Mouse (Mus musculus) naive thymus-derived CD4-positive, alpha-beta T cell, adult 2 months (primary cell): ENCODE data around the gene Heatr1.
A peak's percentile ranks its signal among the peaks of the same experiment; 100 is the strongest.

ENCODE experiments used
- DNase-seq: peaks from one replicate; pipeline ENCODE4 v3.0.0-alpha.2; 2011; ENCODE audit warnings: low read depth

Gene Heatr1

DNA sequence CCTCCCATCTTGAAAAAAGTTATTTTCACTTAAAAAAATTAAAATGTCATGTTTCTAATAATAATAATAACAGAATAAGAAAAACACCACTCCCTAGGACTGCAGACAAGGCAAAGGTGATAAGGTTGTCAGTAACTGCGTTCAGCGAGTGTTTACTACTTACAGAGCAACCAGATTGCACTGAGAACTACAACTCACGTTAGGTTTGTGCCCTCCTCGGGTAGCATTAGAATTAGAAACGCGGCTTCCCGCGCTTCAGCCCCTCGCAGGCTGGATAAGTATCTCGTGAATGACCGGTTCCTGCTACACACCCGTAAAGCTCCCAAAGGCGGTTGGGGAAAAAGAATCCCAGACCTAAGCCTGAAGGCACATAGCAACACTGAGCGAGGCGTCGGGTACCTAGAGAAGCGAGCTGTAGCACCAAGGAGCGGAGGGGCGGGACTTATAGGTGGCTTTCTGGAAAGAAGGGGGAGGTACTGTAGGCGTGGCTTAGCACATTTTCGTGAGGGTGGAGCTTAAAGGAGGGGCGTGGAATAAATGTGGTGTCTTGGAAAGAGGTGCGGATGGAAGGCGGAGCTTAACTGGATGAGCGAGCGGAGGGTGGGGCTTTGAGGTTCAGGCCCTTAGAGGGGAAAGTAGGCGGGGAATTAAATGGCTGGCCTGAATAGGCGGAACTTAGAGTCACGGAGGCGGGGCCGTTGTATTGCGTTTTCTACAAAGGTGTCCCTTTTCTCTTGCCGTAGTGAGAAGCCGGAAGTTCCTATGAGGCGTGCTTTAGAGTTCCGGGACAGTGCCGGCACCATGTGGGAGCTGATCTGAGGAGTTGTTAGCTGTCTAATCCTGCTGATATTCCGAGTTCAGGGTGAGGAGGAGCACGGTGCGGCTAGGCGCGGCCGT lies at the start of gene Heatr1:
Gene Heatr1 (plus strand): TSS at position 419 of the 897 bp plus-strand sequence.
- DNase-seq, result peak; percentile 100

DNA sequence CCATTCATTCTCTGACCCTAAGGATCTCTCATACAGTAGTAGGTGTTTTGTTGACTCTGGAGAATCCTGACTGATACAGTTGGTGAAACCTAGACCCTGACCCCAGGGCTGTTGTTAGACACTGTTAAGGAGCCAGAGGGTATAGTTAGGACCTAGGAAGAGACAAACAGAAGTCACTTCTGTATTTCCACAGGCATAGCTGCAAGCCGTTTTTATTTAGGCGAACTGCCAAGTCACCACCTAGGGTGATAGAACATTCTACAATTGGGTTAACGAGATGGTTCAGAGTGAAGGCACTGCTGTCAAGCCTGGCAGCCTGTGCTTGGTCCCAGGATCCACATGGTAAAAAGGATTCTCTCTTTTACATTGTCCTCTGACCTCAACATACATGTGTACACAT lies 48.0 kb upstream of the Heatr1 start:
- no peak for DNase-seq

DNA sequence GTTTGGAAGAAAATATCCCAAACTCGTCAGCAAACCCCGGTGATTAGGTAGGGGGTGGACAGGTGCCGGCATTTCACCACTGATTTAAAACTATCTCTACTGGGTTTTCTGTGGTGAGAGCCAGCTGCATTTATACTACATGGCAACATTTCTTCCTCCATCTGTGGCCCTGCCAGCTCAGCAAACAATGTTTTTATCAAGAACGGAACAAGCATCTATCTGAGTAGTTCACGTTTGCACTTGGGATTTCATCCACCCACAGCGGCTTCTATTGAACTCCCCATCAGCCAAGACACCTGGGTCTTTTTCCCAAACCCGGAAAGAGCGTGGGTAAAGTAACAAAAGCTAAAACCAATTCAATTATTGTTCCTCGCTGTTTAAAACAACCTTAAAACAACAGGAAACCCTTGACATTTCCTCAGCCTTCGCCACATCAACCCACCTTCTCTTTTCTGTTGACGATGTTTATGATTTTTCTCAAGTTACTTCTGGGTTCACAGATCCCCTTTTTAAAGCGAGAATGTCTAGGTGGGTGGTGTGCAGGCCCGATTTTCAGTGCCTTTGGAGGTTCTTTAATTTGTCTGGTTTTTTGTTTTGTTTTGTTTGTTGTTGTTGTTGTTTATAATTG lies 45.5 kb upstream of the Heatr1 start:
- peak; percentile 59 for DNase-seq

DNA sequence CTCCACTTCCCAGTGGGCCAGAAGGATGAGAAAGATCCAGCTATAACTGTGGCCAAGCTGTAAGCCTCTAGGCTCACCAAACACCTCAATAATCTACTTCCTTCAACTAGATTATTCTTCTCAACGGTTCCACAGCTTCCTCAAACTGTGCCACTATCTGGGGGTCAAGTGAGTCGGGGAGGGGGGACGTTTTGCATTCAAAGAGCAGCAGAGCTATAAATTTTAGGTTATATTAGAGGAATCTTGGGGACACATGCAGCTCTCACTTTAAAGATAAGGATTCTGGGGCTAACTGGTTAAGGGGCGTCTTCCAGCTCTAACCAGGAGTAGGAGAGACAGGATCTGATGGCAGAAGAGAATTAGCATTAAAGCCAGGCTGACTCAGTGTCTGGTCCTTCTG lies 38.6 kb upstream of the Heatr1 start:
- DNase-seq, result no peak

DNA sequence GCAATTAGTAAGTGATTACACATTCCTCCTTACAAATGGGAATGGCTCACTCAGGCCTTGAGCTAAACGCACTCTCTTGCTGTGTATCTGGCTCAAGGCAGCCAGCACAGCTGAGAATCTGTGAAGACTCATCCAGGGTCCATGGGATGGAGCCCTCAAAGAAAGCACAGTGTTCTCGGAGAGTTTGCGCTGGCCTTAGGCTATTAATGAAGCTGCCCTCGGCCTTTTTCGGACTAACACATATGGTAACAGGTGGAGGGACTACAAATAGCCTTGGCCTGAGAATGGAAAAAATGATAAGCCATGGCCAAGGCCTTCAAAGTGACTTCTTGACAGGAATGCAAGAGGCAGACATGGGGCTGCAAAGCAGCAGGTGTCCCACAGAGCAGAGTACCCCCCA lies 37.3 kb upstream of the Heatr1 start:
- DNase-seq, result no peak

DNA sequence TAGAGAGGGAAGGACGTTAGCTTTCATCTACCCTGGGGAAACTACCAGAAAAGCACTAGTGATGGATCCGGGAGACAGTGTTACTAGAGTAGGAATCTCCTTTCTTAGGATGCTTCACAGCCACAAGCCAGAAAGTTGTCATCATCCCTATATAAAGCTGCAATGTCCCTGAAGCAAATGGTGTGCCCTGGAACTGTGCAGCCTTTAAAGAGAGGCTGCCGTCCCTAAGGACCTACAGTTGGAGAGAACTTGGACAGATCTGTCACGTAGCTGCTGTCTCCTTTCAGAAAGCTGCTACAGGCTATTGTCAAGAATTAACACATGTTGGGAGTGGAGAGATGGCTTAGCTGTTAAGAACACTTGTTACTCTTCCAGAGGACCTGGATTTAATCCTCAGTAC lies 33.3 kb upstream of the Heatr1 start:
- DNase-seq, result no peak

DNA sequence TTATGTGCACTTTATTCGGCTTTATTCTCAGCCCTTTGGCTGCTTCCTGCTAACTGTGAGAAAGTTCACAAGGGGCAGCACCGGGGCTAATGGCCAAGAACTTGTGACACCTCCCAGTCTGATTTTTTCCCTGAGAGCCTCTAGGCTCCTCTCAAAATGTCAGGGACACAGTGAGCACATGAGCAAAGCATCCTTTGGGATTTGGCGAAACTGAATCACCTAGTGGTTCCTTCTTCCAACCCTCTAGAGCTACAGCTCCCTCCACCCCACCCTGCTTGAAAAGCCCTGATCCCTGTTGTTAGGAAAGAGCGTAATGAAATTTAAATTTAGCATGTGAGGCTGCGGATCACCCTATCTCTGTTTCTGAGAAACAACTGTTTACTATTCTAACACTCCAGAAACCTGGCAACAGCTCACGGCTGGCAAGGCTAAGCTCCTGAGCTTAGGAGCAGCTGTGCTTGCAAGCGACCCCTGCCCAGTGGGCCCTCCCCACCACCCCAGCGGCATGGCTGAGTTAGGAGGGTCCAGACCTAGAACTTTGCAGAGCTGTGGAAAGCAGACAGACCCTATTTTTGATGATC lies 25.7 kb upstream of the Heatr1 start:
- DNase-seq, result no peak

DNA sequence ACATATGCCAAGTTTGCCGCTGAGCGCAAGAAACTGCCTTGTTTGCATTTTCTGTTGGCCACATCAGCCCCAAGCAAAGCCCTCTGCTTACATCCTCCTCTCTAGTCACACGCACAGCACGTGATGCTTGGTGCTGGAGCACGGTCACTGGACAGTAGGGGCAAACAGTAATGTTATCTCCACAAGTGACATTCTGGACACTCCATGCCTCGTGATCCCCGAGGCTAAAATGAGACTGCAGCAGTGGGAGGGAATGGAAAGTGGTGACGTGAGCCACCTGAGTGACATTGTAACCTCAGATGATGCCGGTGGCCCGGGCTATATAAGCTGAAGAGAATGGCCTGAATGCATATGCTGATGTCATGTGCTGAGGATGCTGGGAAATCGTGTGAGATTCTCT lies 24.9 kb upstream of the Heatr1 start:
- no peak for DNase-seq

DNA sequence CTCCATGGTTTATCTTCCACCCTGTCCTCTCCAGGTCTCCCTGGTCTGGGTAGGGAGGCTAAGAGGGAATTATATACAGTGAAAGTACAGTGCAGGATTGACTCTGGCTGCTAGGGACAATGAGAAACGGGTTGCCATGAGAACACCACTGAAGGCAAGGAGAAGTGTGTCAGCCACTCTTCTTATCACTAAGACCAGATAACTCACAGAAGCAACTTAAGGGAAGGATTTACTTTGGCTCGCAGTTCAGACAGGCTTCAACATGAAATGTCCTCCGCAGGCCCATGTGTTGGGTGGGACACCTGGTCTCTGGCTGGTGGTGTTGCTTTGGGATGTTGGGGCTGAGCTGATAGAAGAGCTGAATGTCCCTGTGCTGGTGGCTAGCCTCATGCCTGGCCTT lies 22.1 kb upstream of the Heatr1 start:
- DNase-seq, result no peak

DNA sequence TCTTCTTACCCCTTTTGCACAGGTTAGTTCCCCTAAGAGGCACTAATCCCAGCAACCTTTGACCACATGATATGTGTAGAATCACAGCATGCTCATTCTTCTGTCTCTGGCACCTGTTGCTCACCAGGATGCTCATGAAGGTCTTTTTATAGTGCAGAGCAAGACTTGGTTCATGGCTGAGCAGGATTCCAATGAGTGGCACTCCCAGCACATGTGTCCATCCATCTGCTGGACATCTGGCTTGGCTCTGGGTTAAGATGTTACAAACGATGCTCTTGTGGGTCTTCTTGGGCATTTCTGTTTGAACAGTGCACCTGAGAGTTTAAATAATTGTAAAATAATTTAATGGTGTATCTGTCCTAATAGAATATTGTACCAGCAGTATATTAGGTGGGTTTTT lies 18.0 kb upstream of the Heatr1 start:
- no peak for DNase-seq

DNA sequence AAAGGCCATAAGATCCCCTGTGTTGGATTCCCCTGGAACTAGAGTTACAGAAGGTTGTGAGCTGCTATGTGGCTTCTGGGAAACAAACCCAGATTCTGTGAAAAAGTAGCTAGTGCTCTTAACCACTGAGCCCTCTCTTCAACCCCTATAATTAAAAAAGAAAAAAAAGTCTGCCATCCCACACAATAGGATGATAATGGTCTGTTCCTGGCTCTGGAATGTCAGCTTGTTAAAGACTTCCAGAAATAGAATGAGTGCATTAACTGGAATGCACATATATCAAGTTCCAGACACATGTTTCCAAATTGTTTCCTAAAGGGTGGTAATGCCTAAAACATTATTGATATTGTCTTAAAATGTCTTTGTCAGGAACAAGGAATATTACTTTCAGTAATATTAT lies 10.0 kb upstream of the Heatr1 start:
- DNase-seq, result no peak

DNA sequence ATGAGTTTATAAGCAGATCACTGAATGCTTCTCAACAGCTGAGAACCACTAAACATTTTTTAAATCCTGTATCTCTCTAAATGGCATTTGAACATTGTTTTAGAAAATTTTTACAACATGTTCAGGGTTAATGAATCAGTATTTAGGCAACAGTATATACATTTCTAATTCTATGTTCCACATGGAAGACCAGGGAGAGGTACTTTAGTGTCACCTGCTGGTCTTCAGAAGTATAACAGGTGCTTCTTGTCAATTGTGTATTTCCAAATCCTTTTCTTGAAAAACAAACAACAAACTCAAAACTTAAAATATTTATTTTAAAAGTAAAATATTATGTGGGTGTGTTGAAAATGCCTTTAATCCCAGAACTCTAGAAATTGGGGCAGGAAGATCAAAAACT lies 8.5 kb upstream of the Heatr1 start:
- DNase-seq, result peak; percentile 75

DNA sequence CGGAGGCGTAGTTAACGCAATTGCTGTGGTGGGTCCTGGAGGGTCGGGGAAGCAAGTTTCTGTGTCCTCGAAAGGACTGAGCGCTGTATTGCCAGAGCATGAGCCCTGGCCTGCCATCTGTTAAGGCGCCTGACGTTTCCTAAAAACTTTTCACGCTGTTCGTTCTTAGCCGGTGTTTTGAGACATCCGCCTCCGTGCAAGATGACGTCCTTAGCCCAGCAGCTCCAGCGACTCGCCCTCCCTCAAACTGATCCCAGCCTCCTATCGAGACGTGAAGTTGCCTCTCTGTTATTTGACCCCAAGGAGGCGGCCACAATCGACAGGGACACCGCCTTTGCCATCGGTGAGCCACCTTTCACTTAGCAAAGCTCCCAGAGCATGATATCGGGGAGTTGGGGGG lies 744 bp downstream of the Heatr1 start:
- no peak for DNase-seq

DNA sequence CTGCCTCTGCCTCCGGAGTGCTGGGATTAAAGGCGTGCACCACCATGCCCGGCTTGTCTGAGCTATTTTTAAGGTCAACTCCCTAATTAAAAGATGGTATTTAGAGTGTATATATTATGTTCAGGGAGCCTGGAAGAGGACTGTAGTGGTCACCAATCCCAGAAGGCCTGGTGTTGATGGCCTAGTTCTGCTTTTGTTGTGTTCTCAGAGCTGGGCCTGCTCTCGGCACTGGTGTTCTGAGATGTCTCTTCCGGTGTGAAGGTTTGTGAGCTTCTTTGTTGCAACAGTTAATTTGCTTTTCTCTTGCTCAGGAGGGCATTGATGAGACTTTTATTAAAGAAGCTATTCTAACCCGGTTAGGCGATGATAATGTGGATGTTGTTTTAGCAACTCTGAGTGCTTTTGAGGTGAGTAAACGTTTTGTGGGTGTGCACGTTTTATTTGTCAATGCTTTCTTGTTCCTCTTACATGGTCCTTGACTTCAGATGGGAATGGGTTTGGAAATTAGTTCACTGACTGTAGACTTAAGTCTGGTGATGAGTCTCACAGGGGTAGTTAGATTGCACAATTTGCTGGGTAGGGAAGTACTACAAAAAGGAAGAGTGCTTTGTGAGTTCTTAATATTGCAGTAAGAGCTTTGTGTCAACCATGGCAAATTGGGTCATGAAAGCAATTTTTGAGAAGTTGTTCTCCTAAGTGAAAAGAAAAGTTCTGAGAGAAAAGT lies 13.7 kb downstream of the Heatr1 start:
- no peak for DNase-seq

DNA sequence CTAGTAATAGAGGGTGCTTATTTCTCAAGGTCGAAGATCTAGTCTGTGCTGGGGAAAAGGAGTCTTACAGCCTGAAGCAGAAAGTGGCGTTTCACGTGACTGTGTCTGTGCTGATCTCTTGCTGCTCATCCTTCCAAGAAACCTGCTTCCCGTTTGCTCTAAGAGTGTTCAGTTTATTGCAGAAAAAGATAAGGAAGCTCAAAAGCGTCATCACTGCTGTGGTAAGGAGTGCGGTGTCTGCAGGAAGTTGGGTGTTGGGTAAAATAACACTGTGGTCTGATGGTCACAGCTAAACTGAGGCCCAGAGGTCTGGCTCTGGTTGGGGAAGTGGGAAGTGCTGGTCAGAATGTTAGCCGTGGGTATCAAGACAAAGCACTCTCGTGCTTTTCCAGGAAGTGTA lies 17.2 kb downstream of the Heatr1 start:
- no peak for DNase-seq

DNA sequence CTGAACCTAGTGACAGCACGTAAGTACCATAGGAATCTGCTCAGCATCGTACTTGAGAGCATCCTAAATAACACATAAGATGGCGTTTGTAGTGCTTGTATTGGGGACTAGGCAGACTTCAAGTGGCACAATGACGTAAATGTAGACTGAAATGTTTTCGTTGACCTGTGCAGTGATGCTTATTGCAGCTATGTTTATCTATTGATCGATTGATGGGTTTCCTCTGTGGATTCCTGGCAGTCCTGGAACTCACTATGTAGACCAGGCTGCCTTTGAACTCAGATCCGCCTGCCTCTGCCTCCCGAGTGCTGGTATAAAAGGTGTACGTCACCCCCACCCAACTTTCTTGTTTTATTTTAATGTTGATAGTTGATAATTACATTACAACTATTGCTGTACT lies 25.8 kb downstream of the Heatr1 start:
- DNase-seq, result no peak

DNA sequence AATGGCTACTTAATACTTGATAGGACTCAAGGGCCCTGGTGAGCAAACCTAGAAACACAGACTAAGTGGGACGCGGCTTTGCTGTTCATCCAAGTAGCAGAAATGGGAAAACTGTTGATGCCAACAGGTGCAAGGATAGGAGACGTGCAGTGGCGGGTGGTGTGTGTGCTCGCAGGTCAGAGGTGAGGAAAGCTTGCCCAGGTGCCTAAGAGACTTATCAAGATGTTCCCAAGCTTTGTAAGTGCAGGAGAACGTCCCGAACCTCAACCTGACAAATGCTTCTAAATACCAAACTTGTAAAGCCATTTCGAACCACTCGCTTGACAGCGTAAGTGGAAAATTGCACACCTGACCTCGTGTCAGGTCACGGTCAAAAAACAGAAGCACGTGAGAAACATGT lies 33.7 kb downstream of the Heatr1 start:
- DNase-seq, result no peak

DNA sequence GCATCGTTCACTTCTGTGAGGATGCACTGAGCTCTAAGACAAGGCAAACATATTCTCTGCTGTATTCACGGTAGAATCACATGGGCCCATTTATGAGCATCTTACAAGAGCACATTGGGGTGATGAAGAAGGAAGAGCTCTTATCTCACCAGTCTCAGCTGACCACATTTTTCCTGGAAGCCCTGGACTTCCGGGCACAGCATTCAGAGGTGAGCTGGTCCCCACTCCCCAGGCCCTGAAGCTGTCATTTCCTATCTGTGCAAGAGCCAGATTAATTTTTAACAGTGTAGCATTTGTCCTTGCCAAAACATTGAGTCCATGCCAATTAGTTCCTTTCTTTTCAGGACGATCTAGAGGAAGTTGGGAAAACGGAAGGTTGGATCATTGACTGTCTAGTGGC lies 39.0 kb downstream of the Heatr1 start:
- DNase-seq, result no peak

DNA sequence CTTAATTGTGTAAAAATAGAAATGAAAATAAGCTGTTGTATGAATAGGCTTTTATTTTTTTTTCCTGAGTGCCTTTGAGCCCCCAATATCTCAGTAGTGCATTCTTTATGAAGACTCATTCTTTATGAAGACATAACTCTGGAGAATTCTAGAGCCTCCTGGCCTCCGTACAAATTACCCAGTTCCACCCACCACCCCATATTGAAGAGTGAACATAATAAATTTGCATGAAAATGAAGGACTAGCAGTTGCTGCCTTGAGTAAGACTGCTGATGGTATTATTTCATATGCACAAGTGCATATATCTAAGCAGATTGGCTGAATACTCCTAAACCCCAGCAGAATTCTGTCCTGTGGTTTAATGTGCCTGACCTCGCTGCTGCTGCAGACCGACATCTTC lies 44.8 kb downstream of the Heatr1 start:
- DNase-seq, result no peak

DNA sequence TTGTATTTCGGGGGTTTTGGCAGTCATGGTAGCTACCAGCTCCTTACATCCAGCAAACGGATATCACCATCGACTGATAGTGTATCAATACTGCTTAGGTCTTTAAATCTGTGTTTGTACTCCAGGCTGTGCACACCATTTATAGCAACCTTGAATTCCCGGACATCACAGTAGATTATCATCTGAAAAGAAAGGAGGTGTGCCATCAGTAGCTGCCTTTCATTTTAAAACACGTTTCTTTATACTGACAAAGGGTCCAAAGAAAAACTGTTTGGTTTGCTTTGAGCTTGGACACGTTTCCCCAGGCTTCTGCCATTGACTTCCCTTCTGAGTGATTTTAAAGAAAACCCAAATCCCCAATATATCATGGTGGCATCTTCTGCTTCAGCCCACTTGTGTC lies 46.0 kb downstream of the Heatr1 start:
- DNase-seq, result no peak

DNA sequence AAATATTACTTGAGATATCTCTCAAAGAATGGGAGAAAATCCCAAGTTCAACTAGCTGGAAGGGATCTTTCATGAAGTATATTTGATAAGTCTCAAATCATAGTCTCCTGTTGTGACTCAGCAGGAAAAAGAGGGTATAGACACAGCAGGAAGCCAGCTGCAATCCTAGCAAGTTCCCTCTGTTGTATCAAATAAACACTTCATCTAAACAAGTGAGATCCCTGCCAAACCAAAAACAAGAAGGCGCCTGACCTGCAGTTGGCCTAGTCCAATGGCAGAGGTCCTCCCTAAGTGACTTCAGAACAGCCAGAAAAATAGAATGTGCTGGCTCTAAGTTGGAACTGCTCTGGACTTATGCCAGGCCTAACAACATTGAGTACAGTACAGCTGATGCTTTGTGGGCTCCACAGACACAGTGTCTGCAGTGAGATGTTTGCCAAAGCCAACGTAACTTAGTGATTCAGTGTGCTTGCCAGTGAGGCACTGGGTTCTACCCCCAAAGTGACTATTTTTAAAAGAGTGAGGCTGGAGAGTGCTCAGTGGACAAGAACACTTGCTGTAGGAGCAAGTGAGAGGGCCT lies 47.3 kb downstream of the Heatr1 start:
- DNase-seq, result no peak

DNA sequence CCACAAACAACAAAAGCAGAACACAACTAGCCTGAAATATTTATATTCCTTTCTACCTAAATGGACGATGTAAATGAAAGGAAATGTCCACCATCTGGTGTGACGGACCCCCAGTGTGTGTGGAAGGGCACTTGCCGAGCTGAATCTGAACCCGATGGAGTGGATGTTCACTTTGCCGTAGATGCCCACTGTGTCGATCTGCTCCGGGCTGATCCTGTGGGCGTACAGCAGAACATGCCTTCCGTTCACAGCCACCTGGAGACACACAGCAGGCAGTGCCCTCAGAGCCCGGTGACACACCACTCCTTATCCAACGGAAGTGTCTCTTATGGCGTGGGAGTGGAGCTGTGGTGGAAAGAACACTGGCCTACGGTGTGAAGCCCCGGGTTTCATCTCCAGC lies 58.3 kb downstream of the Heatr1 start:
- no peak for DNase-seq
